Mouse (Mus musculus): Measurements from ENCODE around the gene Rab5a. TPM values are rescaled to one million over a fixed set of nuclear protein-coding genes. Genes with fewer than 3 reads are reported as not detected.
"Not testable (repeated sequence)": the region's sequence is repeated elsewhere in the genome, so short reads cannot be mapped to it uniquely, and the experiment has no call there.

Gene Rab5a
- polyA plus RNA-seq, 1 experiment from 2014 or later: 101 TPM

DNA sequence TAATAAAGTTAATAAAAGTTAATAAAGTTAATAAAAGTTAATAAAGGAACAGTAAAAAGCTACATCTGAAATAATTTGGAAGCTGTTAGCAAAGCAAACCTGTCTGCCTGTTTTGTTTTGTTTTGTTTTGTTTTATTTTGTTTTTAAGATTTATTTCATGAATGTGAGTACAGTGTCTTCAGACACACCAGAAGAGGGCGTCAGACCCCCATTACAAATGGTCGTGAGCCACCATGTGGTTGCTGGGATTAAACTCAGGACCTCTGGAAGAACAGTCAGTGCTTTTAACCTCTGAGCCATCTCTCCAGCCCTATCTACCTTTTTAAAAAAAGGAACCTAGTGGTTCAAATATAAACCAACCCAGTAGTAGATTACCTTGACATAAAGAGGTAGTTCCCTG, 52.1 kb downstream of the Rab5a start:
- no peak for ATAC-seq
- H3K4me2 ChIP-seq (ENCODE audit: low read length): no peak overlapping the region
- no peak overlapping the region for H3K4me3 ChIP-seq (ENCODE audit: low read depth, low read length)
- no peak overlapping the region for H3K9ac ChIP-seq (ENCODE audit: low read depth, low read length)
- H3K27me3 ChIP-seq (ENCODE audit: control insufficient read depth, insufficient read depth, low read depth, low read length): no peaks in the 10 kb centered on the region
- 65% methylated on average over 2 of the region's 2 CpGs for WGBS
- no peaks in the 10 kb centered on the region for H3K36me3 ChIP-seq (ENCODE audit: control insufficient read depth, insufficient read depth, low read length)
- no peak overlapping the region for H3K27ac ChIP-seq (ENCODE audit: low read length)
- H3K4me1 ChIP-seq (ENCODE audit: control insufficient read depth, insufficient read depth, low read length): no peaks in the 10 kb centered on the region
- no peaks in the 10 kb centered on the region for H3K9me3 ChIP-seq (replicated peaks; ENCODE audit: control insufficient read depth, low read length, poor library complexity, severe bottlenecking)

DNA sequence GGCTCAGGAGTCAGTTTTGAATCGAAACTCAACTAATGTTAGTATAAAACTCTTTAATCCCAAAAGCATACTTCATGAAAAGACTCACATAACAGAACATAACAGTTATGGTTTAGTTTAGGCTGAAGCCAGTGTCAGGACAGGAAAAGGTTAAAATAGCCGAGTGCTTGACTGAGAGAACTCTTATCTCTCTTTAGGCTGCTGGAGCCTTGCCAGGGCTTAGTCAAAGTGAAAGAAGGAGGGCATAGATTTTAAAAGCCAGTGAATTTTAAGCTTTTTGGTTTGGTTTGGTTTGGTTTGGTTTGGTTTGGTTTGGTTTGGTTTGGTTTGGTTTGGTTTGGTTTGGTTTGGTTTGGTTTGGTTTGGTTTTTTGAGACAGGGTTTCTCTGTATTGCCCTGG, 53.4 kb downstream of the Rab5a start:
- Histone ChIP-seq H3K4me2 (ENCODE audit: low read length) (no peak overlapping the region), H3K27ac (ENCODE audit: low read length) (no peak overlapping the region), H3K27me3 (ENCODE audit: control insufficient read depth, insufficient read depth, low read depth, low read length) (no peaks in the 10 kb centered on the region), H3K4me1 (ENCODE audit: control insufficient read depth, insufficient read depth, low read length) (no peaks in the 10 kb centered on the region), H3K4me3 (ENCODE audit: low read depth, low read length) (no peak overlapping the region), H3K9me3 (replicated peaks; ENCODE audit: control insufficient read depth, low read length, poor library complexity, severe bottlenecking) (no peaks in the 10 kb centered on the region), H3K9ac (ENCODE audit: low read depth, low read length) (no peak overlapping the region), H3K36me3 (ENCODE audit: control insufficient read depth, insufficient read depth, low read length) (no peaks in the 10 kb centered on the region)
- ATAC-seq: no peak
- 73% methylated on average over 2 of the region's 2 CpGs for WGBS

DNA sequence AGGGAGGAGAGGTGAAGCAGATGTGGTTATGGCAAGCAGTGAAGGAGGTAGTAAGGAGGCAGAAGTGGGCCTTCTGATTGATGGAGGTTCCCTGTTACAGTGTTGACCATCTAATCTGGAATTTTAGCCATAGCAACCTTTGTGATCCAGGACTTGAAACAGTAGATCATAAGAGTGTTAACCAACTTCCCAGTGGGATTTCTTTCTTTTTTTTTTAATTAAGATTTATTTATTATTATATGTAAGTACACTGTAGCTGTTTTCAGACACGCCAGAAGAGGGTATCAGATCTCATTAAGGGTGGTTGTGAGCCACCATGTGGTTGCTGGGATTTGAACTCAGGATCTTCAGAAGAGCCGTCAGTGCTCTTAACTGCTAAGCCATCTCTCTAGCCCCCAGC, 60.3 kb downstream of the Rab5a start, which contains the start of gene Pp2d1:
TSS of gene Pp2d1 (minus strand) at position 101 of the 400 bp plus-strand sequence.
- H3K9me3 ChIP-seq (replicated peaks; ENCODE audit: control insufficient read depth, low read length, poor library complexity, severe bottlenecking); H3K27me3 ChIP-seq (ENCODE audit: control insufficient read depth, insufficient read depth, low read depth, low read length); H3K36me3 ChIP-seq (ENCODE audit: control insufficient read depth, insufficient read depth, low read length); H3K27ac ChIP-seq (ENCODE audit: low read length); ATAC-seq; H3K4me1 ChIP-seq (ENCODE audit: control insufficient read depth, insufficient read depth, low read length); H3K4me2 ChIP-seq (ENCODE audit: low read length); H3K4me3 ChIP-seq (ENCODE audit: low read depth, low read length); H3K9ac ChIP-seq (ENCODE audit: low read depth, low read length): not testable (repeated sequence)
- 90% methylated on average over 2 of the region's 2 CpGs for WGBS

DNA sequence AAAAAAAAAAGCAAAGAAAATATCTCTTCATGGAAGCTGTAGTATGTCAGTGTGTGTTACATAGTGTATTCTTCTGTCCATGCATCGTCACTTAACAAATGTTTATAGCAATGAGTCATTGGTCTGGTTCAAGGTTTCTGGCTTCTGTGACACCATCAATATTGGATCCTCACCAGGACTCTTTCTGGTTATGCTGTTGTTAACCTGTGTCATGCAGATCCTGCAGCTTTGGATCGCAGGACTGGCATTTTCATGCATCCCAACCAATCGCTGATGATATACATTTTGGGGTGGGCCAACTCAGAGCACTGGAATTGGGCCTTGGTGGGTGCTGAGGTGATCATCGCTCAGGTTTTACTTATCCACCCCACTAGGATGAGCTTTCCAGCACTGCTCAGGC, 63.5 kb downstream of the Rab5a start:
- Histone ChIP-seq H3K4me2 (ENCODE audit: low read length) (no peak overlapping the region), H3K27ac (ENCODE audit: low read length) (no peak overlapping the region), H3K9me3 (replicated peaks; ENCODE audit: control insufficient read depth, low read length, poor library complexity, severe bottlenecking) (no peaks in the 10 kb centered on the region), H3K27me3 (ENCODE audit: control insufficient read depth, insufficient read depth, low read depth, low read length) (no peaks in the 10 kb centered on the region), H3K36me3 (ENCODE audit: control insufficient read depth, insufficient read depth, low read length) (no peaks in the 10 kb centered on the region), H3K9ac (ENCODE audit: low read depth, low read length) (no peak overlapping the region), H3K4me1 (ENCODE audit: control insufficient read depth, insufficient read depth, low read length) (no peaks in the 10 kb centered on the region), H3K4me3 (ENCODE audit: low read depth, low read length) (no peak overlapping the region)
- WGBS: 97% methylated on average over 4 of the region's 4 CpGs
- ATAC-seq: no peak

DNA sequence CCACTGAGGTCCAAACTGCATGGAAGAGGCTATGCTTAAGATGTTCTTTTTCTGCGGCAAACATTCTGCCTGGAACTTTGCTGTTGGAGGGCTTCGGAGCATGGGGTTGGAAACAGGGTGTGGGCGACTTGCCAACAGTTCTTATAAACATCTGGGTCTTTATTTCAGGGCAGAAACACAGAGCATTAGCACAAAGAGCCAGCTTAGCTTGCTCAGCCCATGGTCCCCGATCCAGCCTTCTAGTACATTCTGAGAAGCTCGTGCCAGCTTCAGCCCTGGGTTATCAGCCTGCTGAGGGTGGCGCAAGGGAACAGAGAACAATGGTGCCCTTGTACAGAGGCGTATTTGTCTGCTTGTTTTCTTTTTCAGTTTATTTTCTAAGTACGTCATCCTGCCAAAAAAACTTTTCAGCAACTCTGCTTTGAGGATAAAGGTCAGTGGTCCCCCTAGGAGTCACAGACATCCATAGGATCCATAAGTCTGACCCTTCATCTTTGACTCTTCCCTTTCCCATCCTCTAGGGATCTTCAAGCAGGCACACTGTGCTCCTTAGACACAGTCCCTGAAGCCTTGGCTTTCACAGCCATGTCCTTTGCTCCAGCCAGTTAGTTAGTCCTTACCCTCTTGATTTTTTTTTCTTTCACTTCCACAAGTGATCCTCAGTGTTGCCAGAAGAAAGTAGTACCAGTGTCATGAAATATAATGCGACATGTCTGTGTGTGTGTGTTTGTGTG, 64.7 kb downstream of the Rab5a start:
- Histone ChIP-seq H3K4me2 (ENCODE audit: low read length) (no peak overlapping the region), H3K27me3 (ENCODE audit: control insufficient read depth, insufficient read depth, low read depth, low read length) (no peaks in the 10 kb centered on the region), H3K9ac (ENCODE audit: low read depth, low read length) (no peak overlapping the region), H3K9me3 (replicated peaks; ENCODE audit: control insufficient read depth, low read length, poor library complexity, severe bottlenecking) (no peaks in the 10 kb centered on the region), H3K36me3 (ENCODE audit: control insufficient read depth, insufficient read depth, low read length) (no peaks in the 10 kb centered on the region), H3K4me3 (ENCODE audit: low read depth, low read length) (no peak overlapping the region), H3K4me1 (ENCODE audit: control insufficient read depth, insufficient read depth, low read length) (no peaks in the 10 kb centered on the region), H3K27ac (ENCODE audit: low read length) (no peak overlapping the region)
- 69% methylated on average over 9 of the region's 9 CpGs for WGBS
- ATAC-seq: no peak

DNA sequence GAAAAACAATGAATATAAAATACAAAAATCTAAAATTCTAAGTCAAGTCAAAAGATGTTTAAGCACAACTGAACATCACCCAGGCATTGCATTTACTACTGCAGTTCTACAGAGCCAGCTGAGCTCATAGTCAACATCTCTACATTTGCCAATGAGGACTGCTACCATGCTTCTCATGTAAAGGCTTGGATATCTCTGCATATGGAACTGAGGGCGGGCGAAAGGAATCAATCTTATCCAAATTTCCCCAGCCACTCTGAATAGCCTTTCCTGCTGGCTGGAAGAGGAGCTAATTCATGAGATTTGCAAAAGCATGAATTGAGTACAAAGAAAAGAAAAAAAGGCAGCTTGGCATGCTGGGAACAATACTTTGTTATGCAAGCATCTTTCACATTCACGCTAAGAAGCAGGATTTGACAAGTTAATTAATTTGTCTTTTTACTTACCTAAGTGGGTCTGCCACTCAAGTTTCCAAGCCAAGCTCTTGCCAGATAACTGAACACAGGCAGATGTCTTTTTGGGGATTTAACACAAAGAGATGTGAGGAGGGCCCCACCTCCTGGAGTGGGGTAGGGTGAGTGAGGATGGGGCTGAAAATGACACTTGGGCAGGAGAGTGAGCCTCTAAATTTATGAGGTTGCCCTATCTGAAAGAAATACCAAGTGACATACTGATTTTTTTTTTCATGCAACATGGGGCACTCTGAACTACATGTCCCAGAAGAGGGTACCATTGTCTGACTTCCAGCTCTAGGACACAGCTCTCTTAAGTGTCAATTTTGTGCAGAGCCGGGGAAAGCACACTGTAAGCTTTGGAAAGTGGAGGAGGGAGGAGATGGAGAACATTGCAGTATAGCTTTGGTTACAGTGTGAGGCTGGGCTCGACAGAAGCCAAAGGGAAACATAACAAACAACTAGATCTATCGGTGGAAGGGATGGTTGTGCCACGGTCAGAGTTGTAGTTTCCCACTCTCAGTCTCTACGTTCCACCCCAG, 72.6 kb downstream of the Rab5a start:
- ATAC-seq: peak; percentile 64
- H3K4me3 ChIP-seq (ENCODE audit: low read depth, low read length): no peak overlapping the region
- H3K36me3 ChIP-seq (ENCODE audit: control insufficient read depth, insufficient read depth, low read length): no peaks in the 10 kb centered on the region
- WGBS: 42% methylated on average over 8 of the region's 8 CpGs
- no peaks in the 10 kb centered on the region for H3K27me3 ChIP-seq (ENCODE audit: control insufficient read depth, insufficient read depth, low read depth, low read length)
- no peak overlapping the region for H3K9ac ChIP-seq (ENCODE audit: low read depth, low read length)
- no peak overlapping the region for H3K4me2 ChIP-seq (ENCODE audit: low read length)
- no peak overlapping the region for H3K27ac ChIP-seq (ENCODE audit: low read length)
- H3K4me1 ChIP-seq (ENCODE audit: control insufficient read depth, insufficient read depth, low read length): no peaks in the 10 kb centered on the region
- H3K9me3 ChIP-seq (replicated peaks; ENCODE audit: control insufficient read depth, low read length, poor library complexity, severe bottlenecking): no peaks in the 10 kb centered on the region

DNA sequence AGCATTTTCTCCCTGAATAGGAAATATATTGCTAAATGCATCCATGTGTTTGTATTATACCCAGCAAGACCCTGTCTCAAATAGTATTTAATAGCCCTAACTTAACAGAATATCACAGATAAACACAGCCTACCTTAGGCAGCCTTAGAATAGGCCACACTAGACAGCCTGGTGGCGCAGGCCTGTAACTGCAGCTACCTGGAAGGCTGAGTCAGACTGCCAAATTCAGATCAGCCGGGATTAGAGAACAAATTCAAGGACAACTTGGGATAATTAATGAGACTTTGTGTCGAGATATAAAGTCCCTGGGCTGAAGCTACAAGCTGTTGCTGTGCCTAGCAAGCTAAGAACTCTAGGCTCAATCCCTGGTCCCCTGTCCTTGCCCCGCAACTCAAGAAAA, 75.1 kb downstream of the Rab5a start:
- 63% methylated on average over 4 of the region's 4 CpGs for WGBS
- H3K27me3 ChIP-seq (ENCODE audit: control insufficient read depth, insufficient read depth, low read depth, low read length): no peaks in the 10 kb centered on the region
- H3K9me3 ChIP-seq (replicated peaks; ENCODE audit: control insufficient read depth, low read length, poor library complexity, severe bottlenecking): no peaks in the 10 kb centered on the region
- H3K4me2 ChIP-seq (ENCODE audit: low read length): no peak overlapping the region
- H3K36me3 ChIP-seq (ENCODE audit: control insufficient read depth, insufficient read depth, low read length): no peaks in the 10 kb centered on the region
- no peak overlapping the region for H3K4me3 ChIP-seq (ENCODE audit: low read depth, low read length)
- no peaks in the 10 kb centered on the region for H3K4me1 ChIP-seq (ENCODE audit: control insufficient read depth, insufficient read depth, low read length)
- no peak for ATAC-seq
- no peak overlapping the region for H3K9ac ChIP-seq (ENCODE audit: low read depth, low read length)
- H3K27ac ChIP-seq (ENCODE audit: low read length): no peak overlapping the region

DNA sequence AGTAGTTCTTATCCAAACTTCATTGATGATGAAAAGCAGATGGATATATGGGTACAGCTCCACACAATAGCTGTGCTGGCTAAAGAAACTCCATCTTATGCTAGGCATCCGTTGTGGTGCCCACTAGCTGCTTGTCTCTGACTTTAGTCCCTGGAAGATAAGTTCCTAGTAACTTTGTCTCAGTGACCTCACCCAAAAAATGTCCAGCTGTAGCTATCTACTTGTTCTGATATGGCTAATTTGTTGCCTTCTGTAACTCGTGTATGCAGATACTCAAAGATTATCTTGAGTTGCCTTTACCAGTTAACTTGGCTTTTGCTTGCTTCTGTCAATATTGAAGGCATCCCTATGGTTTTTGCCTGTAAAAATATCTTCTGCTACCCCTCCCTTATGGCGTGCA, 75.8 kb downstream of the Rab5a start:
- no peak for ATAC-seq
- no peaks in the 10 kb centered on the region for H3K9me3 ChIP-seq (replicated peaks; ENCODE audit: control insufficient read depth, low read length, poor library complexity, severe bottlenecking)
- no peaks in the 10 kb centered on the region for H3K27me3 ChIP-seq (ENCODE audit: control insufficient read depth, insufficient read depth, low read depth, low read length)
- no peaks in the 10 kb centered on the region for H3K36me3 ChIP-seq (ENCODE audit: control insufficient read depth, insufficient read depth, low read length)
- H3K4me3 ChIP-seq (ENCODE audit: low read depth, low read length): no peak overlapping the region
- no peak overlapping the region for H3K4me2 ChIP-seq (ENCODE audit: low read length)
- H3K27ac ChIP-seq (ENCODE audit: low read length): no peak overlapping the region
- WGBS: 89% methylated on average over 3 of the region's 3 CpGs
- H3K9ac ChIP-seq (ENCODE audit: low read depth, low read length): no peak overlapping the region
- no peaks in the 10 kb centered on the region for H3K4me1 ChIP-seq (ENCODE audit: control insufficient read depth, insufficient read depth, low read length)
